Mouse (Mus musculus) liver, postnatal 0 days (tissue): ENCODE data around the gene Acbd5. TPM values are rescaled to one million over a fixed set of nuclear protein-coding genes. Genes with fewer than 3 reads are reported as not detected.

Experiments used
- ATAC-seq: fragments of 200-750 bp; cut with Nextera tagmentation; 2 replicates; pipeline ENCODE4 v1.8.0; 2017; ENCODE audit warnings: mild to moderate bottlenecking, moderate library complexity
- DNase-seq: peaks from one replicate; pipeline ENCODE4 v3.0.0-alpha.2; 2016
- H3K27ac ChIP-seq: fragments of 300-500 bp; sonication (generic); 2 replicates; pipeline ENCODE4 v1.5.1; 2014; ENCODE audit warnings: antibody characterized with exemption, moderate library complexity, mild to moderate bottlenecking, low read depth
- H3K27me3 ChIP-seq: fragments of 300-500 bp; sonication (generic); 2 replicates; pipeline ENCODE4 v1.6.1; 2014; ENCODE audit warnings: low read length, control low read depth, mixed read lengths; ENCODE audit not compliant: insufficient read depth
- H3K36me3 ChIP-seq: fragments of 300-500 bp; sonication (generic); replicated peaks from 2 replicates; pipeline ENCODE4 v1.6.1; 2014; ENCODE audit warnings: mild to moderate bottlenecking, control low read depth, low read length, moderate library complexity, mixed read lengths; ENCODE audit not compliant: insufficient read depth
- H3K4me1 ChIP-seq: fragments of 300-500 bp; sonication (generic); 2 replicates; pipeline ENCODE4 v1.6.1; 2014; ENCODE audit warnings: antibody characterized with exemption, mild to moderate bottlenecking, control low read depth; ENCODE audit not compliant: insufficient read depth
- H3K4me2 ChIP-seq: fragments of 300-500 bp; sonication (generic); 2 replicates; pipeline ENCODE4 v1.6.1; 2014; ENCODE audit warnings: low read depth, mild to moderate bottlenecking, low read length, moderate library complexity, mixed read lengths
- H3K4me3 ChIP-seq: fragments of 300-500 bp; sonication (generic); 2 replicates; pipeline ENCODE4 v1.5.1; 2014; ENCODE audit warnings: low read depth, low read length
- H3K9ac ChIP-seq: fragments of 300-500 bp; sonication (generic); replicated peaks from 2 replicates; pipeline ENCODE4 v1.6.1; 2014; ENCODE audit warnings: mild to moderate bottlenecking, moderate library complexity
- H3K9me3 ChIP-seq: fragments of 300-500 bp; sonication (generic); 2 replicates; pipeline ENCODE4 v1.6.1; 2016; ENCODE audit warnings: mild to moderate bottlenecking, control low read depth, low read length, mixed read lengths
- CTCF ChIP-seq: sonication (generic); IDR thresholded peaks from 2 replicates; pipeline ENCODE4 v1.5.1; 2016; ENCODE audit warnings: antibody characterized with exemption, low read depth
- EP300 ChIP-seq: IDR thresholded peaks from 2 replicates; pipeline ENCODE4 v1.6.1; 2016; ENCODE audit warnings: antibody characterized with exemption, low read depth, mild to moderate bottlenecking
- WGBS: fragments of 180-500 bp; shearing (Covaris S2); extraction: QIAGEN DNeasy Blood & Tissue Kit; methylation state at CpG from one replicate; pipeline ENCODE4 v1.1.7; 2014; ENCODE audit not compliant: insufficient replicate concordance; 5-methylcytosine and 5-hydroxymethylcytosine counted together
- polyA plus RNA-seq: library from polyadenylated mRNA; unstranded; fragments of >200 nt; fragmentation: Nextera tagmentation; extraction: Ambion mirVana; gene quantifications from 2 replicates; pipeline ENCODE4 v1.2.1, GENCODE M21; 2015

Acbd5 gene
- polyA plus RNA-seq, 1 experiment from 2014 or later = 38.3 TPM

DNA sequence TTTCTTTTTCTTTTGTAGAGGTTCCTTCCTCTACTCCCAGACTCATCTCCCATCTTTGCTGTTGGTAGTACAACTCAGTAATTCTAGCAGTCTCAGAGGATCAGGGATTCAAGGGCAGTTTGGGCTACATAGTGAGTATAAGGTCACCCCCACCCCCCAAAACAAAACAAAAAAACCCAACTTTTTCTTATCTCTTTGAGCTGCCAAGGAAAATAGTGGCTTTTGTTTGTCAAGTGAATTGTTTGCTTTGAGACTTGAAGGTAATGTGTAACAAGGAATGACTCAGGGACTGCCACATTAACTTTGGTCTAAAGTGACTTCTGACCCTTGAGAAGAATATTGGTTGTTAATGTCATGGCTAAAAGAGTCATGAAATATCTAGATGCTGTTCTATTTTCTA, 7.9 kb downstream of the Acbd5 start:
- Histone ChIP-seq H3K27me3 (no peaks in the 10 kb centered on the region), H3K4me3 (no peak overlapping the region), H3K9me3 (no peaks in the 10 kb centered on the region), H3K9ac (no peak overlapping the region), H3K4me1 (no peaks in the 10 kb centered on the region; the same call in 1 of the 2 replicates), H3K36me3 (peaks cover 30% of the 10 kb centered on the region), H3K27ac (no peak overlapping the region; the same call in 1 of the 2 replicates), H3K4me2 (no peak overlapping the region)
- DNase-seq (no peak), ATAC-seq (peak; percentile 76)
- TF ChIP-seq EP300 (no peak), CTCF (no peak)

DNA sequence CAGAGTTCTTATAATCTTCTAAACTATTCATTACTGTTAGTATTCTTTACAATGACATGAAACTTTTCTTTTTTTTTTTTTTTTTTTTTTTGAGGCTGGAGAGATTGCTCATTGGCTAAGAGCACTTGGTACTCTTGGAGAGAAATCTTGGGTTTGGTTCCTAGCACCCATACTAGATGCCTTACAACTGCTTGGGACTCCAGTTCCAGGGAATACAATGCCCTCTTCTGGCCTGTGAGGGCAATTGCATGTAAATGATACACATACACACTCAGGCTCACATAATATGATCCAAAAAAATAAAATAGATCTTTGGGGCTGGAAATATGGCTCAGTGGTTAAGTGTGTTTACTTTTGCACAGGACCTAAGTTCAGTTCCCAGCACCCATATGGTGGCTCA, 8.8 kb downstream of the Acbd5 start:
- peak overlapping the region; percentile 18; the same call in 1 of the 2 replicates for H3K27ac ChIP-seq
- H3K9me3 ChIP-seq = no peaks in the 10 kb centered on the region
- H3K4me3 ChIP-seq = no peak overlapping the region
- H3K4me1 ChIP-seq = no peaks in the 10 kb centered on the region; the same call in 1 of the 2 replicates
- peaks cover 31% of the 10 kb centered on the region for H3K36me3 ChIP-seq
- DNase-seq (no peak), ATAC-seq (no peak)
- no peak overlapping the region for H3K9ac ChIP-seq
- TF ChIP-seq CTCF (peak; percentile 44), EP300 (no peak)
- H3K27me3 ChIP-seq = no peaks in the 10 kb centered on the region
- no peak overlapping the region for H3K4me2 ChIP-seq

DNA sequence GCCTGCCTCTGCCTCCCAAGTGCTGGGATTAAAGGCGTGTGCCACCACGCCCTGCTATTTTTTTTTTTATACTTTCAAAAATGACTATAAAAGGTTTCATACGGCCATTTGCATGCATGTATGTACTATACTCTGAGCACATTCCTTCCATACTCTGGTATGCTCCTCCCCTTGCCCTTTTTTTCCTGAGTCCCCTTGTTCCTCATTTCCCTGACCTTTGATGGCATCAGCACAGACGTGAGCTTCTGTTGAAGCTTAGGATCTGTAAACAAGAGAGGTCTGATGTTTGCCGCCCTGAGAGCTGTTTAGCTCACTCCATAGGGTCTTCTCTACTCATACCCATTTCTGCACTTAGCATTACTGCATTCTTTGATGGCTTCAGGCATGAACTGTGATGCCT, 9.7 kb downstream of the Acbd5 start:
- H3K4me1 ChIP-seq = no peaks in the 10 kb centered on the region
- no peak overlapping the region for H3K9ac ChIP-seq
- no peak overlapping the region for H3K4me2 ChIP-seq
- WGBS = 61% methylated on average over 5 of the region's 5 CpGs
- TF ChIP-seq CTCF = no peak
- TF ChIP-seq EP300 = no peak
- H3K36me3 ChIP-seq = peaks cover 35% of the 10 kb centered on the region
- H3K27me3 ChIP-seq = no peaks in the 10 kb centered on the region
- no peaks in the 10 kb centered on the region for H3K9me3 ChIP-seq
- DNase-seq (no peak), ATAC-seq (no peak)
- H3K27ac ChIP-seq = peak overlapping the region; percentile 31
- H3K4me3 ChIP-seq = no peak overlapping the region

DNA sequence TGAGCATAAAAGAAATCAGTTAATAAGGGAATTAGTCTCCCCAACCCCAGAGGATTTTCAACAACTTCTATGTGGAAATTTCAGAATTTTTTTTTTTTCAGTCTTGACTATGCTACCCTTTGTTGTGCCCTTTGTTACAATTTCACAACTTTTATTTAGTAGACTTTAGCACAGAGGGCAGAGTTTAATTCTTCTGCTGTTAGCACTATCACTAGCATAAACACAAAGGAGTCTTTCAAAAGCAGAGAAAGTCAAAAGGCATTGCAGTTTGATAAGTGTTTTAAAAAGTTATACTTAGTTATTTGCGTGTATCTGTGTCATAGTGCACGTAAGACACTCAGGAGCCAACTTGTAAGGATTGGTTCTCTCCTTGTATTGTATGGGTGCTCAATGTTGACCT, 10.6 kb downstream of the Acbd5 start:
- 83% methylated on average over 2 of the region's 2 CpGs for WGBS
- H3K4me1 ChIP-seq = no peaks in the 10 kb centered on the region
- H3K9me3 ChIP-seq = no peaks in the 10 kb centered on the region
- TF ChIP-seq EP300 (no peak; the same call in 1 of the 2 replicates), CTCF (no peak)
- peaks cover 36% of the 10 kb centered on the region for H3K36me3 ChIP-seq
- no peak overlapping the region for H3K9ac ChIP-seq
- no peak overlapping the region for H3K4me2 ChIP-seq
- DNase-seq (no peak), ATAC-seq (peak; percentile 80)
- no peak overlapping the region for H3K4me3 ChIP-seq
- no peaks in the 10 kb centered on the region for H3K27me3 ChIP-seq
- peak overlapping the region; percentile 55 for H3K27ac ChIP-seq

DNA sequence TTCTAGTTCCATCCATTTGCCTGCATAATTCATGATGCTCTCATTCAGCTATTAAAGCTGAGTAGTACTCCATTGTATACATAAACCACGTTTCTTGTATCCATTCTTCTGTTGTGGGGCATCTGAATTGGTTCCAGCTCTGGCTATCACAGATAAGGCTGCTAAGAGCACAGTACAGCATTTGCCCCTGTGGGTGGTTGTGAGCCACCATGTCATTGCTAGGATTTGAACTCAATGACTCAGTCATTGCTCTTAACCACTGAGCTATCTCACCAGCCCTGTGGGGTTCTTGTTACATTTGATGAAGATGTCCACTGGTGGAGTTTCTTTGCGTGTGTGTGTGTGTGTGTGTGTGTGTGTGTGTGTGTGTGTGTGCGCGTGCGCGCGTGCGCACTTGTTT, 16.6 kb downstream of the Acbd5 start:
- peaks cover 24% of the 10 kb centered on the region for H3K36me3 ChIP-seq
- no peaks in the 10 kb centered on the region for H3K9me3 ChIP-seq
- H3K4me1 ChIP-seq = no peaks in the 10 kb centered on the region
- WGBS = 89% methylated on average over 8 of the region's 8 CpGs
- DNase-seq = no peak
- H3K9ac ChIP-seq = no peak overlapping the region
- H3K4me2 ChIP-seq = no peak overlapping the region
- no peak for TF ChIP-seq EP300
- no peak for TF ChIP-seq CTCF
- no peaks in the 10 kb centered on the region for H3K27me3 ChIP-seq
- no peak overlapping the region for H3K4me3 ChIP-seq
- no peak overlapping the region for H3K27ac ChIP-seq
- ATAC-seq = no peak

DNA sequence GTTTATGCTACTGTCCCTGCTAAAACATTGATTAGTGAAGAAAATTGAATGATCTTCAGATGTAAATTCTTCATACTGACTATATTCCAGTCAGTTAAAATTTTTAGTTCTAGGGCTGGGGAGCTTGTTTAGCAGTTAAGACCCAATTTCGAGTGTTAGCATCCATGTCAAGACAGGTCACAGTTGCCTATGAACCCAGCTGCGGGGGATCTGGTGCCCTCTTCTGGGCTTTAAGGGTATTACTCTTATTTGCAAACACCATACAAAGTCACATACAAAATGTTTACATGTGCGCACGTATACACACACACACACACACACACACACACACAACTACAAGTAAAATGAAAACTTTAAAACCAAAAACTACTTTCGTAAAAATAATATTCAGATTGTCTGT, 24.2 kb downstream of the Acbd5 start:
- peak; percentile 46 for DNase-seq
- H3K4me1 ChIP-seq = no peaks in the 10 kb centered on the region
- no peak overlapping the region for H3K4me2 ChIP-seq
- H3K9ac ChIP-seq = no peak overlapping the region
- H3K36me3 ChIP-seq = peaks cover 34% of the 10 kb centered on the region
- H3K27me3 ChIP-seq = no peaks in the 10 kb centered on the region
- WGBS = 40% methylated on average over 5 of the region's 5 CpGs
- H3K4me3 ChIP-seq = no peak overlapping the region
- TF ChIP-seq EP300 (no peak), CTCF (peak; percentile 82)
- no peaks in the 10 kb centered on the region for H3K9me3 ChIP-seq
- no peak overlapping the region for H3K27ac ChIP-seq
- ATAC-seq = peak; percentile 54

DNA sequence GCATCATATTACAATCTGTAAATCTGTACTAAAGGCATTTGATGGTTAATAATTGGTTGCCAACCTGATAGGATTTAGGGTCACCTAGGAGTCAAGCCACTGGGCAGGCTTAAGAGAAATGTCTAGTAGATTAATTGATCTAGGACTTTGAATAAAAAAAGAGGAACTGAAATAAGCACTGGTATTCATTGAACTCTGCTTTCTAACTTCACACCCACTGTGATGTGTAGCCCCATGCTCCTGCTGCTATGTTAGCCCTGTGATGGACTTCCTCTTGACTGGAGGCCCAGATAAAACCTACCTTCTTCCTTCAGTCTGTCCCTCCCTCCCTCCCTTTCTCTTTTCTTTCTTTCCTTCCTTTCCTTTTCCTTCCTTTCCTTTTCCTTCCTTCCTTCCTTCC, 29.1 kb downstream of the Acbd5 start:
- Histone ChIP-seq H3K27me3 (no peaks in the 10 kb centered on the region), H3K27ac (no peak overlapping the region), H3K9me3 (no peaks in the 10 kb centered on the region), H3K9ac (no peak overlapping the region), H3K4me1 (no peaks in the 10 kb centered on the region), H3K36me3 (peaks cover 33% of the 10 kb centered on the region), H3K4me2 (no peak overlapping the region), H3K4me3 (no peak overlapping the region)
- DNase-seq = no peak
- no peak for ATAC-seq
- TF ChIP-seq EP300 = no peak
- no peak for TF ChIP-seq CTCF
